Mouse (Mus musculus) brain, embryonic 14.5 days (tissue): Measurements from ENCODE around the gene Tcf7l2.

Experiments used
- CTCF ChIP-seq: fragments of 200-500 bp; IDR thresholded peaks from 2 replicates; pipeline ENCODE4 v1.5.1; 2012; ENCODE audit warnings: inconsistent platforms, mild to moderate bottlenecking, moderate library complexity, borderline replicate concordance; ENCODE audit not compliant: insufficient read depth, insufficient read length; ENCODE audit errors: extremely low read depth
- POLR2A ChIP-seq: fragments of 200-500 bp; IDR thresholded peaks from 2 replicates; pipeline ENCODE4 v1.6.1; 2012; ENCODE audit warnings: mild to moderate bottlenecking, inconsistent platforms, borderline replicate concordance; ENCODE audit not compliant: poor library complexity, insufficient read depth, insufficient read length, severe bottlenecking; ENCODE audit errors: extremely low read depth

DNA sequence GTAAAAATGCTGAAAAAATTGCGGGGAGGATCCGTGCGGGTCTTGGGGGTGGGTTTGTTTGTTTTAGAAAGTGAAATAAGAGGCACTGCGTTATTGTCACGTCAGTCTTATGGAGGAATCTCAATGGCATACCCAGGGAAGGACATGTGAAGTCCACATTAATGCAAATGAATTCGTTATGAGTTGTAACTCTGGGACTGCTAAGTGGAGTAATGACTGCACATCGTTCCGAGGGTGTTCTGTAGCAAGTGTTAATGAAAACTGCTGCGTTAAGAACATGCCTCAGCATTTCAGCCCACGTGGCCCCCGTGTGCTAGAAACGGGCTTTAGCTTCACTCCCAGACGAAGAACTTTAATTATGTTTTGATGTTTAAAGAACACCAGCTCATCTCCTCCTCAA, 8.4 kb downstream of the Tcf7l2 start:
- TF ChIP-seq POLR2A (no peak), CTCF (no peak)
